Mouse (Mus musculus) midbrain, embryonic 15.5 days (tissue): ENCODE measurements around the gene Xlr5a. TPM values are rescaled to one million over a fixed set of nuclear protein-coding genes. Genes with fewer than 3 reads are reported as not detected.
"Not testable (repeated sequence)": the region's sequence is repeated elsewhere in the genome, so short reads cannot be mapped to it uniquely, and the experiment has no call there.

Experiments used
- ATAC-seq: fragments of 200-750 bp; cut with Nextera tagmentation; replicated peaks from 2 replicates; pipeline ENCODE4 v1.8.0; 2017; ENCODE audit warnings: moderate TSS enrichment
- H3K27ac ChIP-seq: fragments of 300-500 bp; sonication (generic); 2 replicates; pipeline ENCODE4 v1.5.1; 2015; ENCODE audit warnings: mild to moderate bottlenecking, inconsistent platforms
- H3K27me3 ChIP-seq: fragments of 300-500 bp; sonication (generic); replicated peaks from 2 replicates; pipeline ENCODE4 v1.6.1; 2015; ENCODE audit warnings: inconsistent platforms
- H3K36me3 ChIP-seq: fragments of 300-500 bp; sonication (generic); replicated peaks from 2 replicates; pipeline ENCODE4 v1.6.1; 2015; ENCODE audit warnings: inconsistent platforms
- H3K4me1 ChIP-seq: fragments of 300-500 bp; sonication (generic); 2 replicates; pipeline ENCODE4 v1.6.1; 2015; ENCODE audit warnings: inconsistent platforms
- H3K4me2 ChIP-seq: fragments of 300-500 bp; sonication (generic); 2 replicates; pipeline ENCODE4 v1.6.1; 2015; ENCODE audit warnings: inconsistent platforms, mild to moderate bottlenecking, moderate library complexity
- H3K4me3 ChIP-seq: fragments of 300-500 bp; sonication (generic); 2 replicates; pipeline ENCODE4 v1.5.1; 2015; ENCODE audit warnings: mild to moderate bottlenecking, inconsistent platforms
- H3K9ac ChIP-seq: fragments of 300-500 bp; sonication (generic); 2 replicates; pipeline ENCODE4 v1.6.1; 2015; ENCODE audit warnings: mild to moderate bottlenecking, inconsistent platforms
- H3K9me3 ChIP-seq: fragments of 300-500 bp; sonication (generic); 2 replicates; pipeline ENCODE4 v1.6.1; 2016; ENCODE audit warnings: inconsistent platforms
- WGBS: fragments of 180-500 bp; shearing (Covaris S2); methylation state at CpG from one replicate; pipeline ENCODE4 v1.1.7; 2015; ENCODE audit warnings: mixed read lengths; 5-methylcytosine and 5-hydroxymethylcytosine counted together
- polyA plus RNA-seq: library from polyadenylated mRNA; unstranded; fragments of >200 nt; fragmentation: Nextera tagmentation; extraction: Ambion mirVana; gene quantifications from 2 replicates; pipeline ENCODE4 v1.2.1, GENCODE M21; 2015

Xlr5a gene
- polyA plus RNA-seq, 1 experiment from 2014 or later, result not detected

DNA sequence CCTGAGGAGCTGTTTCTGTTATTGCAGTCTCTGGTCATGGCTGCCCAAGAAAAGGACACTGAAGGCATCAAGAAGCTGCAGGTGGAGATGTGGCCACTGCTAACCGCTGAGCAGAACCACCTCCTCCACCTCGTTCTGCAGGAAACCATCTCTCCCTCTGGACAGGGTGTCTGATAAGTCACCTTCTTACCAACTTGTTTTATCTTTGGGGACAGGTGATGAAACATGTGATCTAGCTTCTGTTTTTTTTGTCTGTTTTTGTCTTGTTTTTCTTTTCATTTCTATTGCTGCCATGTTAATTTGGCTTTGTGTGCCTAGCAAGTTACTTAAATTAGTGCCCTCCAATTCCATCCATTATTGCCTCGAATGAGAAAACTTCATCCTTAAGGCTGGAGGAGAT lies 63.5 kb downstream of the Xlr5a start:
- Histone ChIP-seq H3K36me3 (no peaks in the 10 kb centered on the region), H3K4me2 (peak overlapping the region; percentile 55), H3K4me3 (peak overlapping the region; percentile 69), H3K9me3 (no peaks in the 10 kb centered on the region), H3K9ac (peak overlapping the region; percentile 63), H3K27ac (peak overlapping the region; percentile 95), H3K4me1 (peaks cover 3% of the 10 kb centered on the region; the same call in 1 of the 2 replicates), H3K27me3 (no peaks in the 10 kb centered on the region)
- no peak for ATAC-seq
- WGBS, result 29% methylated on average over 3 of the region's 3 CpGs

DNA sequence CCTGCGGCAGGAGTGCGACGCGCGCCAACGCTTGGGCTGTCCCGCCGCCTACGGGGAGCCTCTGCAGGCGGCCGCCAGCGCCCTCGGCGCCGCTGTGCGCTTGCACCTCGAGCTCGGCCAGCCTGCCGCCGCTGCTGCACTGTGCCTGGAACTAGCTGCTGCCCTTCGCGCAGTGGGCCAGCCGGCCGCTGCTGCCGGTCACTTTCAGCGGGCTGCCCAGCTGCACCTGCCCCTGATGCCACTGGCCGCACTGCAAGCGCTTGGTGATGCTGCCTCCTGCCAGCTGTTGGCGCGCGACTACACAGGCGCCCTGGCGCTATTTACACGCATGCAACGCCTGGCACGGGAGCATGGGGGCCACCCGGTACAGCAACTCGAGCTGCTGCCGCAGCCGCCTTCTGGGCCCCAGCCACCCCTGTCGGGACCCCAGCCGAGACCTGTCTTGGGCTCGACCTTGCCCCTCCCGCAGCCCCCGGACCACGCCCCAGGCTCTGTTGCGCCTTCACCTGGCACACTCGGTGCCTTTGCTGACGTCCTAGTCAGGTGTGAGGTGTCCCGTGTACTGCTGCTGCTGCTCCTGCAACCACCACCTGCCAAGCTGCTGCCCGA lies 64.1 kb downstream of the Xlr5a start:
- 16% methylated on average over 51 of the region's 51 CpGs for WGBS
- H3K27me3 ChIP-seq, result no peaks in the 10 kb centered on the region
- H3K9ac ChIP-seq, result peak overlapping the region; percentile 63
- peak overlapping the region; percentile 95 for H3K27ac ChIP-seq
- H3K4me1 ChIP-seq, result peaks cover 3% of the 10 kb centered on the region; the same call in 1 of the 2 replicates
- ATAC-seq, result peak; percentile 87
- peak overlapping the region; percentile 55 for H3K4me2 ChIP-seq
- H3K4me3 ChIP-seq, result peak overlapping the region; percentile 69
- H3K36me3 ChIP-seq, result no peaks in the 10 kb centered on the region
- H3K9me3 ChIP-seq, result no peaks in the 10 kb centered on the region

DNA sequence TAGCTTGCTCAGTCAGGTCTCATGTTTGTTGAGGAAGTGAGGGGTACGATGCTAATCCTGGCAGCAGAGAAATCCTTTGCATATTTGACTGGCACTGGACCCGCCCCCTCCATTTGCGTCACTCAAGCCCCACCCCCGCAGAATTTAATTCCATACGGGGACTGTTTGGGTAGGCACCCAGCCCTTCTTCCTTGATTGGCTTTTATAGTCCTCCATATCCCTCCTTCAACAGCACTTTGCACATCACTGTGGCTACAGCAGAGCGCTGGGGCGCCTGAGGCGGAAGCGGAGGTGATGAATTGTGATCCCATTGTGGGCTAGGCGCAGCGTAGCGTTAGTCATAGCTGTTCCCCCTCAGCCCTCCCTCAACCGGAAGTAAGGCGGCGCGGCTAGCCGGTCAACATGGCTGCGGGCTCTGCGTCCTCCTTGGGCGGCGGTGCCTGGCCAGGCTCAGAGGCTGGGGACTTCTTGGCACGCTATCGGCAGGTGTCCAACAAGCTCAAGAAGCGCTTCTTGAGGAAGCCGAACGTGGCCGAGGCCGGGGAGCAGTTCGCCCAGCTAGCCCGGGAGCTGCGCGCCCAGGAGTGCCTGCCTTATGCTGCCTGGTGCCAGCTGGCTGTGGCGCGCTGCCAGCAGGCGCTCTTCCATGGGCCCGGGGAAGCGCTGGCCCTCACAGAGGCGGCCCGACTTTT lies 64.7 kb downstream of the Xlr5a start, which contains the start of gene F8a:
TSS of gene F8a (plus strand) at position 378 of the 692 bp plus-strand sequence.
- Histone ChIP-seq H3K4me1 (peaks cover 3% of the 10 kb centered on the region; the same call in 1 of the 2 replicates), H3K27me3 (no peaks in the 10 kb centered on the region), H3K4me2 (peak within 1 kb of the TSS; percentile 55), H3K9me3 (no peaks in the 10 kb centered on the region), H3K36me3 (no peaks in the 10 kb centered on the region), H3K4me3 (peak within 1 kb of the TSS; percentile 69), H3K27ac (peak within 1 kb of the TSS; percentile 95), H3K9ac (peak within 1 kb of the TSS; percentile 63)
- ATAC-seq, result peak; percentile 98
- 29% methylated on average over 39 of the region's 39 CpGs for WGBS

DNA sequence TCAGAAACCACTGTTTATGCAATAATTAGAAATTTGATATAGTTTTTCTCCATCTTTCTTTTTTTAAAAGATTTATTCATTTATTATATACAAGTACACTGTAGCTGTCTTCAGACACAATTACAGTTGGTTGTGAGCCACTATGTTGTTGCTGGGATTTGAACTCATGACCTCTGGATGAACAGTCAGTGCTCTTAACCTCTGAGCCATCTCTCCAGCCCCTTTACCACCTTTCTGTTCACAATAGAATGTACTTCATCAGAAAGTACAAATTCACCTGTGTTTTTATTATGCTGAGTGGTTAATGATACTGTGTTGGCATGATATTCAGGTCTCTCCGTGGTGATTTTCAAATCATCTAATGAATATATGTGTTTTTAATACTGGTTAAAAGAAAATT lies 67.4 kb downstream of the Xlr5a start:
- H3K4me1 ChIP-seq, result peaks cover under 1% of the 10 kb centered on the region; the same call in 1 of the 2 replicates
- ATAC-seq, result no peak
- H3K27ac ChIP-seq, result no peak overlapping the region
- no peak overlapping the region for H3K4me2 ChIP-seq
- H3K9ac ChIP-seq, result no peak overlapping the region
- WGBS, result 50% methylated on average over 1 of the region's 1 CpGs
- no peaks in the 10 kb centered on the region for H3K9me3 ChIP-seq
- no peaks in the 10 kb centered on the region for H3K36me3 ChIP-seq
- H3K4me3 ChIP-seq, result no peak overlapping the region
- no peaks in the 10 kb centered on the region for H3K27me3 ChIP-seq

DNA sequence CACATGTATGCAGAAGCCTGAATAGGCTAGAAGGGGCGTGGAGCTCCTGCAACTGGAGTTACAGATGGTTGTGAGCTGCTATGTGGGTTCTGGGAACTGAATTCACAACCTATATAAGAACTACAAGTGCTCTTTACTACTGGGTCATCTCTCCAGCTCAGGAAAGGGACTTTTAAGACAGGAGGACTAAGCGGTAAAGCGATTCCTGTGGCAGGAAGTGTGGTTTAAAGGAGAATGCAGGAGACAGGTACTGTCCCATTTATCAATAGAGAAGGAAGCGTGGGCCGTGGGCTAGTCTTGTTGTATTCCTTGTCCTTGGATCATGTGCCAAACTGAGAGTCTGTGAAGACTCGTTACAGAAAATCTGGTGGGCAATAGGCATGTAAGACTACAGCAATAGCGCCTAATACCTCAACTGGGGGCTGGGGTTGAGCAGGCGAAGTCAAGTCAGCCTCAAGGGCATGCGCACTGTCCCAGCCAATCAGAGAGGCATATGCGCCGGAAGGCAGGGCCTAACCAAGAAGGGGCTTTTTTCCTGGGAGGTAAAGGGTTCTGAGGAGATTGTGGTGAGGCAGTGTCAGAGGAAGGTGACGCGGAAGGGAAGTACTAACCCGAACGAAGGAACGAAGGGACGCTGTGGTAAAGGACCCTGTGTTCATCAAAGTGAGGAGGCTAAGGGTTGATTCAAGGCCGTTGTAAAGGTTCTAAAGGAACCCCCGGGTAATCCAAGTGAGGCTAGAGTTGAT lies 78.8 kb downstream of the Xlr5a start, which contains the start of gene Xlr4b:
TSS of gene Xlr4b (plus strand) at position 515 of the 746 bp plus-strand sequence.
- not testable (repeated sequence) for H3K4me3 ChIP-seq, H3K9me3 ChIP-seq, H3K27me3 ChIP-seq, H3K4me2 ChIP-seq, H3K27ac ChIP-seq, ATAC-seq, H3K4me1 ChIP-seq, H3K36me3 ChIP-seq, H3K9ac ChIP-seq
- WGBS, result 84% methylated on average over 19 of the region's 19 CpGs

DNA sequence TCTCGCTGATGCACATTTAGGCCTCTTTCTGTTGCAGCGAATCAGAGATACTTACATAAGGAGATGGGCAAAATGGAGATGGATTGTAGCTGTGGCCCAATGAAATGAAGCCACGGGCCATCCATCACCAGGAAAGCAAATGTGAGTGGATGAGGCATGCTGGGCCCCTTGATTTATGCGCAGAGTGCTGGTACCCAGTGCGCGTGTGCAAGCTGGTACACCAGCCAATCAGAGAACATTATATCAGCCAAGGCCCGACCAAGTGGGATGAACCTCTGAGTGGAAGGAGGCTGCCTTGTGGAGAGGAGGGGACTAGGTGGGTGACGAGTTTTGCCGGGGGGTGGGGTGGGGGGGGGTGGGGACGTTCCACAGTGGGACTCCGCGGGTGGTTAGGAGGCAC lies 100.8 kb downstream of the Xlr5a start, which contains the start of gene Xlr3b:
TSS of gene Xlr3b (plus strand) at position 274 of the 400 bp plus-strand sequence.
- ATAC-seq, result peak; percentile 80
- whole genome bisulfite sequencing, result 75% methylated on average over 12 of the region's 12 CpGs
- H3K4me3 ChIP-seq, result not testable (repeated sequence)

DNA sequence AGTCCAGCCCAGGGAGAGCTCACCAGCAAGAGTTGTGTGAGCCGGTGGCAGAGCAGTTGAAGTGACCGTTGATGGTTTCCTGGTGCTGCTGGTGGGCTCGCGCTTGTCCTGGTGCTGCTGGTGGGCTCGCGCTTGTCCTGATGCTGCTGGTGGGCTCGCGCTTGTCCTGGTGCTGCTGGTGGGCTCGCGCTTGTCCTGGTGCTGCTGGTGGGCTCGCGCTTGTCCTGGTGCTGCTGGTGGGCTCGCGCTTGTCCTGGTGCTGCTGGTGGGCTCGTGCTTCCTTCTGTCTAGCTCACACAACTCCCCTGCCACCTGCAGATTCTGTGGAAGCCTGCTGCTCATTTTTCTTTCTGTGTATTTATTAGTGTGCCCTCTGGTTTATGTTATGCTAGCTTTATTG lies 115.9 kb downstream of the Xlr5a start, which contains the start of gene Spin2d:
TSS of gene Spin2d (minus strand) at position 101 of the 400 bp plus-strand sequence.
- H3K9ac ChIP-seq, H3K4me3 ChIP-seq, H3K9me3 ChIP-seq, ATAC-seq, H3K4me1 ChIP-seq, H3K27me3 ChIP-seq, H3K4me2 ChIP-seq, H3K36me3 ChIP-seq, H3K27ac ChIP-seq: not testable (repeated sequence)
- WGBS, result 88% methylated on average over 4 of the region's 15 CpGs

More for the DNA sequence above, 100.8 kb downstream of the Xlr5a start, which contains the start of gene Xlr3b:
- H3K27ac ChIP-seq, H3K9ac ChIP-seq, H3K4me2 ChIP-seq, H3K4me1 ChIP-seq, H3K36me3 ChIP-seq, H3K9me3 ChIP-seq, H3K27me3 ChIP-seq: not testable (repeated sequence)

DNA sequence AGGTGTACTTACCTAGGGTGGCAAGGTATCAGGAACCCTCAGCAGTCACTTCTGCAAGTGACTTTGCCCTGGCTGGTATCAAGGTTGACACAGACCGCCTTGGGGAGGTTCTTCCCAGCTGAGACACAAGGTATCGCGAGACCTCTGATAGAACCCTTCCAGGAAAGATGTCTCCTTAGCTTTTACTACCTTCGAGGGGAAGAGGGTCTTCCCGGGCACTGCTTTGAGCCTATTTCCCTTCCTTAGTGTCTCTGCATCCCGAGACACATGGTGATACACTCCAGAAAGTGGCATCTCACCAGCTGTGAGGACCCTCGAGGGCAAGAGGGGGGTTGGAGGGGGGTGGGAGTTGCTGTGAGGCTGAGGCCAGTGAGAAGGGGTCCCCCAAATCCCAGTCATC lies 143.4 kb downstream of the Xlr5a start, which contains the start of gene DXBay18:
TSS of gene DXBay18 (minus strand) at position 101 of the 400 bp plus-strand sequence.
- H3K4me3 ChIP-seq, H3K9me3 ChIP-seq, H3K36me3 ChIP-seq, H3K27me3 ChIP-seq, H3K27ac ChIP-seq, H3K4me2 ChIP-seq, H3K9ac ChIP-seq, ATAC-seq, H3K4me1 ChIP-seq: not testable (repeated sequence)
- no CpG with 5 or more reads among the region's 7 CpGs for WGBS

DNA sequence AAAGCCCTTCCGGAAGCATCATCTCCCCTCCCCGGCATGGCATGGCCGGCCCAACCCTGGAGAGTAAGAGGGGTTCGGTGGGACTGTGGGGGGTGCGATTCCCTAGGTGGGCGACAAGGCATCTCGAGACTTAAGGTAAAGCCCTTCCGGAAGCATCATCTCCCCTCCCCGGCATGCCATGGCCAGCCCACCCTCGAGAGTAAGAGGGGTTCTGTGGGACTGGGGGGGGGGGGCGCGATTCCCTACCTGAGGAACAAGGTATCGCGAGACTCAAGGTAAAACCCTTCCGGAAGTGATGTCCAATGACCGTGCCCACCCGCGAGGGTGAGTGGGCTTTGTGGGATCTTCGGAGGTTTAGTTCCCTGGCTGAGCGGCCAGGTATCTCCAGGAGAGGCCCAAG lies 144.3 kb downstream of the Xlr5a start, which contains the start of gene Xlr5b:
TSS of gene Xlr5b (plus strand) at position 301 of the 400 bp plus-strand sequence.
- not testable (repeated sequence) for H3K27ac ChIP-seq, H3K9me3 ChIP-seq, H3K27me3 ChIP-seq, H3K9ac ChIP-seq, H3K36me3 ChIP-seq, H3K4me1 ChIP-seq, ATAC-seq, H3K4me2 ChIP-seq, H3K4me3 ChIP-seq
- WGBS, result no CpG with 5 or more reads among the region's 20 CpGs

DNA sequence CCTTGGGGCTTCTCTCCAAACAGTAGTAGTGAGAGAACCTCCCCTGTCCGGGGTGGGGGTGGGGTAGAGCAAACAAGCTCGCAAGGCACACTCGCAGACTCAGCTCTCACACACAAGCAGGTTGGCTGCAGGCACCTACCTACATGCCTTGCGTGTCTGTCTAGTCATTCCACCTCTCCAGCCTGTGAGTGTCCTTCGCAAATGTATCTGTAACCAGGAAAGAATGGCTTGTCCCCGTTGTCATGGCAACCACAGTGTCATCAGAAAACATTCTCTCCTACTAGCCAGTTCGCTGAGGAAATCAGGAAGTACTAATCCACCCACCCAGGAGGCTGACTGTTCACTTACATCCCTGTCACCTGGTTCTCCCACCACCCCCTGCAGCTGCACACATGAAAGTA lies 149.6 kb downstream of the Xlr5a start:
- not testable (repeated sequence) for H3K36me3 ChIP-seq, H3K9ac ChIP-seq, H3K27me3 ChIP-seq, H3K4me2 ChIP-seq, H3K4me1 ChIP-seq, H3K27ac ChIP-seq, H3K4me3 ChIP-seq, H3K9me3 ChIP-seq
- no CpG with 5 or more reads among the region's 7 CpGs for WGBS
- peak; percentile 95 for ATAC-seq

DNA sequence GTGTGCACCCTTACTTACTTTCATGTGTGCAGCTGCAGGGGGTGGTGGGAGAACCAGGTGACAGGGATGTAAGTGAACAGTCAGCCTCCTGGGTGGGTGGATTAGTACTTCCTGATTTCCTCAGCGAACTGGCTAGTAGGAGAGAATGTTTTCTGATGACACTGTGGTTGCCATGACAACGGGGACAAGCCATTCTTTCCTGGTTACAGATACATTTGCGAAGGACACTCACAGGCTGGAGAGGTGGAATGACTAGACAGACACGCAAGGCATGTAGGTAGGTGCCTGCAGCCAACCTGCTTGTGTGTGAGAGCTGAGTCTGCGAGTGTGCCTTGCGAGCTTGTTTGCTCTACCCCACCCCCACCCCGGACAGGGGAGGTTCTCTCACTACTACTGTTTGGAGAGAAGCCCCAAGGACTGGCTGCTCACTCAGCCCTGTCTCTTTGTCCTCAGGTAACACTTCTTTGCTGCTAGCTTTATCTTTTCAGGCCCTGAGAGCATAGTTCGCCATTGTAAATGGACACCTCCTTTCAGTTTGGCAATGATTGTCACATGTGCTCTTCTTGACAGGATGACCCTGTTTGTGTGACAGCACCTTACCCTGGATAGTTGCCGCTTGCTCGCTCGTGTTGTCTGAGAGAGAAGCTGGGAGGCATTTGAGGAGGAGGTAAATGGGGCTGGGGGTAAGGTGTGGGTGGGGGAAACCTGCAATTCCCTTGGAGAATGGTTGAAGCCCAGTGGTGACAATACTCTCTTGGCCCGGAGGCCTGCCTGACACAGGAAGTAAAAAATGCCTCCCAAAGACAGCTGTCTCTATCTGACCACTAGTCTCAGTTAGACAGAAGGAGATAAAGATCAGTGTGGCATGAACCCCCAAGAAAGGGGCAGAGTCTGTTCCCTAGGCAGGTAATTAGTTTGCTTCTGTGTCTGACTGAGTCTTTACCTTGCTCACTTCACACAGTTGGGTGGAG lies 169.6 kb downstream of the Xlr5a start:
- H3K4me3 ChIP-seq, H3K4me1 ChIP-seq, H3K27ac ChIP-seq, H3K9ac ChIP-seq, H3K9me3 ChIP-seq, H3K27me3 ChIP-seq, H3K4me2 ChIP-seq, H3K36me3 ChIP-seq: not testable (repeated sequence)
- WGBS, result no CpG with 5 or more reads among the region's 12 CpGs
- peak; percentile 94 for ATAC-seq
